Mouse (Mus musculus): ENCODE data around the gene Srarp. TPM values are rescaled to one million over a fixed set of nuclear protein-coding genes. Genes with fewer than 3 reads are reported as not detected.

Gene Srarp
- total RNA-seq, 2 experiments from 2014 or later = 4.7 to 5.1 TPM

DNA sequence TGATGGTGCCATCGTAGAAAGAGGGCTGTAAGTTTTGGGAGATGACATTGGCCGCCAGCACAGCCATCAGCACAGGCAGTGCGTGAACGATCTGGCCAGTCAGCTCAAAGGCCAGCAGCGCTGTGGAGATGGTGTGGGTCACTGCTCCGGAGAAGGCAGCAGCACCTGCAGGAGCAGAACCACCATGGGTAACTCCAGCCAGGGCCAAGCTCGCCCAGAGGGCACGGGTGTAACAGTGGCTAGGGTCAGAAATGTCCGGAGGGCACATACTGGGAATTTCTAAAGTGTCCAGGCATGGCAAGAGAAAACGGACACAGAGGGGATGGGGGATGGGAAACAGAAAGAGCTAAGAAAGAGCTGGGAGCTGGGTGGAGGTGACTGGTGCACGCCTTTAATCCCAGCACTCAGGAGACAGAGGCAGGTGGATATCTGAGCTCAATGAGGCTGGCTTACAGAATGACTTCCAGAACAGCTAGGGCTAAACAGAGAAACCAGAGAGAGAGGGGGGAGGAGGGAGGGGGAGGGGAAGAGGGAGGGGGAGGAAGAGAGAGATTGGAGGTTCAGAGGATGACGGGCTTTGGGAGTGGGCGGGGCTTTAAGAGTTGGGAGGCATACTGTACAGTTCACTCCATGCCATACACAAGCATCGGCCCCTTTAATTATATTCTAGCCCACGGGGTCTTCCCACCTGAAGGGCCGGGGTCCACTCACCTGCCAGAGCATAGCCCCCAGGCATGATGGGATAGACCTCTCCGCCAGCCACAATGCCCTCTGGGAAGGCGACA lies 46.3 kb downstream of the Srarp start:
- DNase-seq = no peak

DNA sequence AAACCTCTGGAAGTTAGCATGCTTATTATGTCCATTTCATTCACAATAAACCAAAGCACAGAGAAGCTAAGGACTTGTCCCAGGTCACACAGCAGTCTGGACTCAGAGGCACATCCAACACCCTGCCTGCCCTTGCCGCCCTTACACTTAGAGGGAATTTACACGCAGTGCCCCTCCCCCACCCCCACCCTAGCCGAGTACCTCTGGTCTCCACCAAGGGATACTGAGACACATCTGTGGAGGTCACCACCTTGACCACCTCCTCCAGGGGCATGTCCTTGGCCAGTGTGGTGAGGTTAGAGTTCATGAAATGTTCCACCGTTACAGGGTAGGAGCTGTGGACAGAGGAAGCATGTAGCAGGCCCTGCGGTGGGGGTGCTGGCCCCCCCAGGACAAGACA lies 48.0 kb downstream of the Srarp start:
- no peak for DNase-seq

GRCm38 (mm10) chr4:141387093-141387784 lies 48.7 kb downstream of the Srarp start:
- DNase-seq = peak; percentile 34 to 57

DNA sequence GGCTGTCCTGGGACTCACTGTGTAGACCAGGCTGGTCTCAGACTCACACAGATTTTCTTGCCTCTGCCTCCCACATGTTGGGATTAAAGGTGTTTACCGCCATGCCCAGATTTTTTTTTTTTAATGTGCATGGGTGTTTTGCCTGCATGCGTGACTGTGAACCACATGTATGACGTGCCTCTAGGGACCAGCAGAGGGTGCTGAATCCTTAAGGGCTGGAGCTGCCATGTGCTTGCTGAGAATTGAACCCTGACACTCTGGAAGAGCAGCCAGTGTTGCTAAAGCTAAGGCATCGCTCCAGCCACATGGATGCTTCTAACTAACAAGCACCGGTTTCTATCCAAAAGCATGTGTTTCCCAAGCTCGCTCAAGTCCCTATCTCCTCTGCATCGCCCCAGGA lies 49.8 kb downstream of the Srarp start:
- DNase-seq = no peak

DNA sequence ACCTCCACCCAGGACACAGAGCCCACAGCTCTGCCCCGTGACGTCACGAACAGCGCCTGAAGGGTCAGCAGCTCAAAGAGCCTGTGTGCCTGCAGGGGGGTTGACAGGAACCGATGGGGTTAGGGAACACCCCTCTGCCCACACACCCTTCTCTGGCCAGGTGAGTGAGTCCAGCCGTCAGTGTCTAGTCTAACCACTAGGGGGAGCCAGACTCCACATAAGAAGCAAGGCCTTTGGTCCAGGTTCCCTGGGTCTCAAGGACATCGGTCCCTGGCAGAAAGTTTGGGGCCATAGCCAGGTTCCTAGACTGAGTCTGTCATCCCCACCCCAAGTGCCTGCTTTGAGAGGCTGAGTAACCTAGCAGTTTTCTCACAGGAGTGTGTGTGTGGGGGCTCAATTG lies 50.6 kb downstream of the Srarp start:
- DNase-seq = no peak

Other genes with a start within 250 kb of the Srarp start
- gene Rsg1, start 222.1 kb downstream of the Srarp start, total RNA-seq (2021) = 1 to 10 TPM; 2.7 to 4.1 TPM
- 10 to 100 TPM; 15.5 to 15.9 TPM for gene Arhgef19, start 196.6 kb downstream of the Srarp start, total RNA-seq (2021)
- gene Epha2, start 134.9 kb downstream of the Srarp start, total RNA-seq (2021) = 1 to 10 TPM; 1.3 to 1.7 TPM
- 1 to 10 TPM; 2.1 to 3.3 TPM for gene Fam131c, start 67.9 kb downstream of the Srarp start, total RNA-seq (2021)
- gene Clcnka, start 37.4 kb downstream of the Srarp start, total RNA-seq (2021) = not detected
- gene Clcnkb, start 20.1 kb downstream of the Srarp start, total RNA-seq (2021) = not detected
- not detected for gene Hspb7, start 15.3 kb downstream of the Srarp start, total RNA-seq (2021)
- 10 to 100 TPM; 34.1 to 34.9 TPM for gene Zbtb17, start 8.5 kb upstream of the Srarp start, total RNA-seq (2021)
- 10 to 100 TPM; 55.3 to 66.7 TPM for gene Spen, start 102.5 kb upstream of the Srarp start, total RNA-seq (2021)
- gene Fblim1, start 170.0 kb upstream of the Srarp start, total RNA-seq (2021) = 1 to 10 TPM in 1 of 2 experiments, under 1 TPM in 1; 0.50 to 1.0 TPM
- gene Tmem82, start 182.5 kb upstream of the Srarp start, total RNA-seq (2021) = under 1 TPM; 0.28 to 0.42 TPM
- gene Slc25a34, start 187.7 kb upstream of the Srarp start, total RNA-seq (2021) = 1 to 10 TPM; 2.6 to 2.9 TPM
- 10 to 100 TPM; 67.4 to 81.7 TPM for gene Plekhm2, start 228.8 kb upstream of the Srarp start, total RNA-seq (2021)
- gene Rsc1a1, start 249.5 kb upstream of the Srarp start, total RNA-seq (2021) = not detected